Mouse (Mus musculus): ENCODE results near the gene Nt5dc3. TPM values are rescaled to one million over a fixed set of nuclear protein-coding genes. Genes with fewer than 3 reads are reported as not detected.

Gene Nt5dc3
- polyA plus RNA-seq, 2 experiments = 1.3 to 5.5 TPM

GRCm38 (mm10) chr10:86836784-86837183 lies 58.0 kb downstream of the Nt5dc3 start:
- Histone ChIP-seq H3K9me3 (ENCODE audit: control insufficient read depth, low read length) (no peaks in the 10 kb centered on the region), H3K9ac (ENCODE audit: low read depth, low read length, severe bottlenecking) (no peak overlapping the region), H3K4me1 (ENCODE audit: control insufficient read depth, insufficient read depth, low read length) (no peaks in the 10 kb centered on the region), H3K27ac (replicated peaks; ENCODE audit: low read depth, low read length) (no peak overlapping the region), H3K27me3 (ENCODE audit: control insufficient read depth, insufficient read depth, low read length) (no peaks in the 10 kb centered on the region), H3K36me3 (ENCODE audit: control insufficient read depth, insufficient read depth, low read length) (peaks cover 4% of the 10 kb centered on the region; the same call in 1 of the 2 replicates), H3K4me2 (replicated peaks; ENCODE audit: low read depth, low read length, severe bottlenecking) (no peak overlapping the region), H3K4me3 (replicated peaks; ENCODE audit: low read length) (no peak overlapping the region)
- DNase-seq (ENCODE audit: low spot score) (no peak), ATAC-seq (ENCODE audit: low FRiP score, low read depth) (no peak)
- 69% methylated on average over 4 of the region's 4 CpGs for WGBS
- no peak for TF ChIP-seq POLR2A (IDR thresholded peaks at IDR 0.05; ENCODE audit: borderline replicate concordance, extremely low read depth, insufficient read depth, insufficient read length)

GRCm38 (mm10) chr10:86838827-86839226 lies 60.0 kb downstream of the Nt5dc3 start:
- DNase-seq (ENCODE audit: low spot score) (no peak), ATAC-seq (ENCODE audit: low FRiP score, low read depth) (no peak)
- 89% methylated on average over 6 of the region's 6 CpGs for WGBS
- Histone ChIP-seq H3K4me2 (replicated peaks; ENCODE audit: low read depth, low read length, severe bottlenecking) (no peak overlapping the region), H3K4me1 (ENCODE audit: control insufficient read depth, insufficient read depth, low read length) (no peaks in the 10 kb centered on the region), H3K9ac (ENCODE audit: low read depth, low read length, severe bottlenecking) (no peak overlapping the region), H3K27ac (replicated peaks; ENCODE audit: low read depth, low read length) (no peak overlapping the region), H3K36me3 (ENCODE audit: control insufficient read depth, insufficient read depth, low read length) (peaks cover 3% of the 10 kb centered on the region; the same call in 1 of the 2 replicates), H3K27me3 (ENCODE audit: control insufficient read depth, insufficient read depth, low read length) (no peaks in the 10 kb centered on the region), H3K9me3 (ENCODE audit: control insufficient read depth, low read length) (no peaks in the 10 kb centered on the region), H3K4me3 (replicated peaks; ENCODE audit: low read length) (no peak overlapping the region)
- TF ChIP-seq POLR2A (IDR thresholded peaks at IDR 0.05; ENCODE audit: borderline replicate concordance, extremely low read depth, insufficient read depth, insufficient read length) = no peak

GRCm38 (mm10) chr10:86842659-86843058 lies 63.9 kb downstream of the Nt5dc3 start:
- H3K4me1 ChIP-seq (ENCODE audit: control insufficient read depth, insufficient read depth, low read length) = no peaks in the 10 kb centered on the region
- no peak overlapping the region for H3K9ac ChIP-seq (ENCODE audit: low read depth, low read length, severe bottlenecking)
- no peak overlapping the region for H3K4me3 ChIP-seq (replicated peaks; ENCODE audit: low read length)
- ATAC-seq (ENCODE audit: low FRiP score, low read depth) = no peak
- no peaks in the 10 kb centered on the region for H3K36me3 ChIP-seq (ENCODE audit: control insufficient read depth, insufficient read depth, low read length)
- no peak for DNase-seq (ENCODE audit: low spot score)
- TF ChIP-seq POLR2A (IDR thresholded peaks at IDR 0.05; ENCODE audit: borderline replicate concordance, extremely low read depth, insufficient read depth, insufficient read length) = no peak
- H3K9me3 ChIP-seq (ENCODE audit: control insufficient read depth, low read length) = no peaks in the 10 kb centered on the region
- no peak overlapping the region for H3K27ac ChIP-seq (replicated peaks; ENCODE audit: low read depth, low read length)
- WGBS = 53% methylated on average over 5 of the region's 5 CpGs
- no peak overlapping the region for H3K4me2 ChIP-seq (replicated peaks; ENCODE audit: low read depth, low read length, severe bottlenecking)
- no peaks in the 10 kb centered on the region for H3K27me3 ChIP-seq (ENCODE audit: control insufficient read depth, insufficient read depth, low read length)

- 67% methylated on average over 9 of the region's 9 CpGs for WGBS
- Histone ChIP-seq H3K27me3 (ENCODE audit: control insufficient read depth, insufficient read depth, low read length) (0 out of 2 replicates have a peak, but pooled peaks cover 8% of the 10 kb centered on the region), H3K9me3 (ENCODE audit: control insufficient read depth, low read length) (no peaks in the 10 kb centered on the region), H3K27ac (replicated peaks; ENCODE audit: low read depth, low read length) (no peak overlapping the region), H3K4me1 (ENCODE audit: control insufficient read depth, insufficient read depth, low read length) (no peaks in the 10 kb centered on the region), H3K36me3 (ENCODE audit: control insufficient read depth, insufficient read depth, low read length) (no peaks in the 10 kb centered on the region), H3K4me2 (replicated peaks; ENCODE audit: low read depth, low read length, severe bottlenecking) (no peak overlapping the region), H3K9ac (ENCODE audit: low read depth, low read length, severe bottlenecking) (no peak overlapping the region), H3K4me3 (replicated peaks; ENCODE audit: low read length) (no peak overlapping the region)
- TF ChIP-seq POLR2A (IDR thresholded peaks at IDR 0.05; ENCODE audit: borderline replicate concordance, extremely low read depth, insufficient read depth, insufficient read length) = no peak
- ATAC-seq (ENCODE audit: low FRiP score, low read depth) (no peak), DNase-seq (ENCODE audit: low spot score) (no peak)
Measured at GRCm38 (mm10) chr10:86846926-86847467, 68.2 kb downstream of the Nt5dc3 start.

- no peaks in the 10 kb centered on the region for H3K4me1 ChIP-seq (ENCODE audit: control insufficient read depth, insufficient read depth, low read length)
- H3K4me3 ChIP-seq (replicated peaks; ENCODE audit: low read length) = no peak overlapping the region
- 95% methylated on average over 4 of the region's 4 CpGs for WGBS
- TF ChIP-seq POLR2A (IDR thresholded peaks at IDR 0.05; ENCODE audit: borderline replicate concordance, extremely low read depth, insufficient read depth, insufficient read length) = no peak
- ATAC-seq (ENCODE audit: low FRiP score, low read depth) = no peak
- no peaks in the 10 kb centered on the region for H3K9me3 ChIP-seq (ENCODE audit: control insufficient read depth, low read length)
- H3K27me3 ChIP-seq (ENCODE audit: control insufficient read depth, insufficient read depth, low read length) = 0 out of 2 replicates have a peak, but pooled peaks cover 8% of the 10 kb centered on the region
- no peak overlapping the region for H3K27ac ChIP-seq (replicated peaks; ENCODE audit: low read depth, low read length)
- DNase-seq (ENCODE audit: low spot score) = no peak
- no peak overlapping the region for H3K9ac ChIP-seq (ENCODE audit: low read depth, low read length, severe bottlenecking)
- H3K4me2 ChIP-seq (replicated peaks; ENCODE audit: low read depth, low read length, severe bottlenecking) = no peak overlapping the region
- no peaks in the 10 kb centered on the region for H3K36me3 ChIP-seq (ENCODE audit: control insufficient read depth, insufficient read depth, low read length)
Measured at GRCm38 (mm10) chr10:86849087-86849486, 70.3 kb downstream of the Nt5dc3 start.
